Mouse (Mus musculus) lung, postnatal 0 days (tissue): ENCODE results near the gene Prss28.

Experiments
- CTCF ChIP-seq: IDR thresholded peaks from 2 replicates; pipeline ENCODE4 v1.5.1; 2016; ENCODE audit warnings: antibody characterized with exemption, mild to moderate bottlenecking
- EP300 ChIP-seq: IDR thresholded peaks from 2 replicates; pipeline ENCODE4 v1.6.1; 2016; ENCODE audit warnings: antibody characterized with exemption, mild to moderate bottlenecking, control low read depth

- TF ChIP-seq CTCF (peak; percentile 1; the same call in 1 of the 2 replicates), EP300 (no peak)
These were observed 36.1 kb upstream of the Prss28 start for GRCm38 (mm10) chr17:25272326-25272725.
